Mouse (Mus musculus) heart, embryonic 12.5 days (tissue): ENCODE measurements at regions not wholly inside any gene's neighbourhood (a gene's known extent, or its start where the extent isn't known, plus 50 kb on each side); places are given as distances from the start of the nearest gene placed in this dataset.

Experiments used
- ATAC-seq: fragments of 200-750 bp; cut with Nextera tagmentation; 2 replicates; pipeline ENCODE4 v1.8.0; 2017; ENCODE audit warnings: moderate TSS enrichment, moderate library complexity; ENCODE audit not compliant: insufficient number of reproducible peaks, low FRiP score
- H3K27ac ChIP-seq: fragments of 300-500 bp; sonication (generic); 2 replicates; pipeline ENCODE4 v1.5.1; 2016; ENCODE audit warnings: mild to moderate bottlenecking, moderate library complexity; ENCODE audit not compliant: poor library complexity, severe bottlenecking
- H3K27me3 ChIP-seq: fragments of 300-500 bp; sonication (generic); replicated peaks from 2 replicates; pipeline ENCODE4 v1.6.1; 2016; ENCODE audit warnings: mild to moderate bottlenecking, moderate library complexity
- H3K36me3 ChIP-seq: fragments of 300-500 bp; sonication (generic); 2 replicates; pipeline ENCODE4 v1.6.1; 2016; ENCODE audit warnings: mild to moderate bottlenecking, moderate library complexity
- H3K4me1 ChIP-seq: fragments of 300-500 bp; sonication (generic); replicated peaks from 2 replicates; pipeline ENCODE4 v1.6.1; 2016; ENCODE audit warnings: mild to moderate bottlenecking
- H3K4me2 ChIP-seq: fragments of 300-500 bp; sonication (generic); 2 replicates; pipeline ENCODE4 v1.6.1; 2016; ENCODE audit warnings: mild to moderate bottlenecking, moderate library complexity
- H3K4me3 ChIP-seq: fragments of 300-500 bp; sonication (generic); 2 replicates; pipeline ENCODE4 v1.5.1; 2016; ENCODE audit warnings: mild to moderate bottlenecking
- H3K9ac ChIP-seq: fragments of 300-500 bp; sonication (generic); 2 replicates; pipeline ENCODE4 v1.6.1; 2016; ENCODE audit warnings: mild to moderate bottlenecking, moderate library complexity
- H3K9me3 ChIP-seq: fragments of 300-500 bp; sonication (generic); replicated peaks from 2 replicates; pipeline ENCODE4 v1.6.1; 2016; ENCODE audit warnings: mild to moderate bottlenecking, moderate library complexity
- WGBS: fragments of 180-500 bp; shearing (Covaris S2); methylation state at CpG from one replicate; pipeline ENCODE4 v1.1.7; 2016; 5-methylcytosine and 5-hydroxymethylcytosine counted together

DNA sequence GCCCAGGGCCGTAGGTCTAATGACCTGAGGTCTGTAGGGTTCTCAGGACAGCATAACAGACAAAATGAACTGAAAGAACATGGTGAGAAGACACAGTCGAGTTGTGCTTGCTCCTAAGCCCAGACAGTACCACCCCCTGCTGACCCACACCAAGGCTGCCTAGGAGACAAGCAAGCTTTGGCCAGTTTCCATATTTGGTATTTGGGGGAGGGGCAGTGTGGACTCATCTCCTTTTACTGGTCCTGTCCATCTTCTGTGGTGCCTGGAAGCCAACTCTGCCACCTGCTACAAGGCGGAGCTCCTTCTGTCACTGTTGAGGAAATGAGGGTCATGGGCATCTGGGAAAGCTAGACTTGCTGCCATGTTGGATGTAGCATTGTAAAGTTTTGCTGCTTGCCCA lies 68.9 kb downstream of the Tex29 start:
- no peaks in the 10 kb centered on the region for H3K36me3 ChIP-seq
- ATAC-seq = no peak
- H3K4me2 ChIP-seq = no peak overlapping the region
- no peak overlapping the region for H3K27ac ChIP-seq
- no peak overlapping the region for H3K4me3 ChIP-seq
- H3K27me3 ChIP-seq = peaks cover 21% of the 10 kb centered on the region; the same call in 1 of the 2 replicates
- no peaks in the 10 kb centered on the region for H3K4me1 ChIP-seq
- H3K9me3 ChIP-seq = no peaks in the 10 kb centered on the region
- 56% methylated on average over 3 of the region's 3 CpGs for WGBS
- no peak overlapping the region for H3K9ac ChIP-seq

DNA sequence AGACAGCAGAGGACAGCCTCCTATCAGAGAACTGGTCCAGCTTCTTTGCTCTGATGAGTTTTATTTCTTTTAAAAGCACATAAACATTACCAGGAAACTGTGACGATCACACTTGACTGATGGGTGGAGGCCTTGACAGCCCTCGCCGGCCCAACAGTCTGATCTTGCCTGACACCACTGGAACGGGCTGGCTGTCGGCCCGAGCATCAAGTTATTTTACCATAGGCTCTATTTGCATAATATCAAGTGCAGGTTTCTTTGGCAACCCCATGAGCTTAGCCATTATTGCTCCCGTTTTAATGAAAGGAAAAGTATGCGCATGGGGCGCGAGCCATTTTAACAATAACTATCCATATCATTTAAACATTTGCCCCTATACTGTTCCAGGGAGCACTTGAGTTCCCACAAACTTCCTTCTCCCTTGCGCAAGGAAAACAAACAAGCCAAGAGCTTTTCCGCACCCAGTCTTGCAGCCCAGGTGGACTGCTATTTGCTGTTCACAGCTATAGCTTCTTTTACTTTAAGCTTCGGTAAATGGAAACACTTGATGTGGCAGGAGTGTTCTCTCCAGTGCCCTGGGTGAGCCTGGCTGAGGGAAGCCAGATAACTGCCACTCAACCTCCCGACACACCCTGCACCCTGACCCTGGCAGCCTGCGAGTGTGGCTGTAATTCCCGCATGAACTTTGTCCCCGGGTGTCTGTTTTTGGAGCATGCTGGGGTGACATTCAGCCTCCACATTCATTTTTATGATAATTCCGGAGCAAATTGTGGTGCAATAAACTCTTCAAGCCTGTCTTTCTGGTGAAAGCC lies 71.6 kb downstream of the Tex29 start:
- ATAC-seq = no peak
- Histone ChIP-seq H3K27ac (no peak overlapping the region), H3K9me3 (no peaks in the 10 kb centered on the region), H3K9ac (no peak overlapping the region), H3K4me3 (no peak overlapping the region), H3K4me1 (peaks cover 9% of the 10 kb centered on the region), H3K36me3 (no peaks in the 10 kb centered on the region), H3K4me2 (no peak overlapping the region), H3K27me3 (peaks cover 21% of the 10 kb centered on the region; the same call in 1 of the 2 replicates)
- WGBS = 68% methylated on average over 18 of the region's 18 CpGs

DNA sequence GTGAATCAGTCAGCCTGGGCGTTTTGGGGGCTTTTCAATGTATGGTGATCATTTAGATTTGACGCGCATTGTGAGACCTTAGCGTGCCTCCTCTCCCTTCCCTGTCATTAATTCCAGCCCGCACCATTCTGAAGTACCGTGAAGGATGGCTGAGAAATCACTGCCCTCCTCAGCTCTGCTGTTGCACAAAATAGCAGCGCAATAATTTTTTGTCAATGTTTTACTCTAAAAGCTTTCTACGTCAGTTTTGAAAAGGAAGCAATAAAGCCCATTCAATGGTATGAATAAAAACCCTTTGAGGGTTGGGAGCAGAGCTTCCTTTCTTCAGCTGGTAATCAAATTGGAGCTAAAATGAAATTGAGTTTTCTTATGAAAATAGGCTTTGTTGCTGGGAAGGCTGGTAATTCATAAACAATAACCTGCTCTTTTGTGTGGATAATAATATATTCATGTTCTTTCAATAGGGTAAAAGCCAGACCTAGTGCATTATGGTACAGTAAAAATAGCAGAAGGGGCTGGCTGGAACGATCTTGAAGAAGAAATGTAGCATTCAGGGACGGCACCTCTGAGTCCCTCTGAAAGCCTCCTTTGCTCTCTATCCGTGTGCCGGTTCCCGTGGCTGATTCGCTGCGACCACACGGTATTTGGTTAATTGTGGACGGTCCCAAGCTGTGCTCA lies 72.3 kb downstream of the Tex29 start:
- no peaks in the 10 kb centered on the region for H3K9me3 ChIP-seq
- H3K27me3 ChIP-seq = peaks cover 26% of the 10 kb centered on the region; the same call in 1 of the 2 replicates
- WGBS = 78% methylated on average over 17 of the region's 17 CpGs
- no peak overlapping the region for H3K4me2 ChIP-seq
- no peak overlapping the region for H3K9ac ChIP-seq
- H3K36me3 ChIP-seq = no peaks in the 10 kb centered on the region
- no peak overlapping the region for H3K27ac ChIP-seq
- no peak for ATAC-seq
- H3K4me3 ChIP-seq = no peak overlapping the region
- peaks cover 9% of the 10 kb centered on the region for H3K4me1 ChIP-seq

DNA sequence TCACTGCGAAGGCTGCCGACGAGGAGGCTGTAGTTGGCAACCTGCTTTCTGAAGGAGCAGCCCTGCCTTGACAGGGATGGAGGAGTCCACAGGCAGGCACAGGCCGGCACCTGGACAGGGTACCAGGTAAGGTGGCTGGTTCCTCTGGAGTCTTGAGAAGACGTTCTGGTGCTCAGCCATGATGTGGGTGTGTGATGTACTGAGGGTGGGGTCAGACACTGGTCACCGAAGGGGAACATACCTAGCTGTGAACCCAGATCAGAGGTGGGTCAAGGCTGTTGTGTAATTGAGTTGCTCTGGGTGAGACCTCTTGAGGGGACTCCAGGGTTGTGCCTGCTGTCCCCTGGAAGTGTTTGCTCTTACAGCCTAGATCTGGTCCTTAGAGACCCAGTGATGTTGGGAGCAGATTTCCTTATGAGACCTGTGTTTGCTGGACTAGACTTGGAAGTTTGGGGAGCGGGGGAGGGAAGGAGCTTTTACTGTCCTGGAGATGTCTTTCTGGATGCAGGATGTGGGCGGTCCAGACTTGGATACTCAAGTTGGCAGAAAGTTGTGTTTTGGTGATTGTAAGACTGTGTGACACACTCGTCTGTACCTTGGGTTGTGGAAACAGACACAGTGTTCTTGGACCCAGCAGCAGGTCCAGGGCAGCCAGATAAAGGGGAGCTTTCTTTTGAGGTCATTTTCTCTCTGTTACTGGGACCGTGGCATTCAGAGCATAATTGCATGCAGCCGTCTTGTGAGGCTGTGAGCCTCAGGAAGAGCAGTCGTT lies 73.0 kb downstream of the Tex29 start:
- H3K27ac ChIP-seq = no peak overlapping the region
- ATAC-seq = no peak
- 67% methylated on average over 12 of the region's 12 CpGs for WGBS
- no peak overlapping the region for H3K4me2 ChIP-seq
- no peak overlapping the region for H3K4me3 ChIP-seq
- H3K36me3 ChIP-seq = no peaks in the 10 kb centered on the region
- no peak overlapping the region for H3K9ac ChIP-seq
- no peaks in the 10 kb centered on the region for H3K9me3 ChIP-seq
- H3K4me1 ChIP-seq = peaks cover 9% of the 10 kb centered on the region
- peaks cover 29% of the 10 kb centered on the region; the same call in 1 of the 2 replicates for H3K27me3 ChIP-seq

DNA sequence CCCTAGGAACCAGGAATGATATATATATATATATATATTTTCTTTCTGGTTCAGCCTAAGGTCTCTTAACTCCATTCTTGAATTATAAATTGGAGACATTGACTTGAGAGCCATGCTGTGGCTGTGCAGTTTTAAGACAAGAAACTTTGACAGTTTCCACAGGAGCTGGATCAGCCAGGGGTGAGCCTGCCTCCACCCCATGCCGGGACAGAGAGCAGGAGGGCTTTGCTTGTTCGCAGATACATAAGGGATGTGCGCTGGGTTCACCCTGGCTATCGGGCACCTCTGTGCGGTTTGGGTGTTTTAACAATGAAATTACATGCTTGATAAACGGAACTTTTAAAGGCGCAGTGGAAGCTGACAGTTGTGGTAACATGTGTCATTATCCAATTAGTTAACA lies 73.9 kb downstream of the Tex29 start:
- H3K4me3 ChIP-seq = no peak overlapping the region
- H3K9ac ChIP-seq = no peak overlapping the region
- WGBS = 64% methylated on average over 7 of the region's 7 CpGs
- H3K9me3 ChIP-seq = no peaks in the 10 kb centered on the region
- no peak overlapping the region for H3K27ac ChIP-seq
- ATAC-seq = no peak
- peaks cover 9% of the 10 kb centered on the region for H3K4me1 ChIP-seq
- H3K4me2 ChIP-seq = no peak overlapping the region
- peaks cover 29% of the 10 kb centered on the region; the same call in 1 of the 2 replicates for H3K27me3 ChIP-seq
- no peaks in the 10 kb centered on the region for H3K36me3 ChIP-seq

DNA sequence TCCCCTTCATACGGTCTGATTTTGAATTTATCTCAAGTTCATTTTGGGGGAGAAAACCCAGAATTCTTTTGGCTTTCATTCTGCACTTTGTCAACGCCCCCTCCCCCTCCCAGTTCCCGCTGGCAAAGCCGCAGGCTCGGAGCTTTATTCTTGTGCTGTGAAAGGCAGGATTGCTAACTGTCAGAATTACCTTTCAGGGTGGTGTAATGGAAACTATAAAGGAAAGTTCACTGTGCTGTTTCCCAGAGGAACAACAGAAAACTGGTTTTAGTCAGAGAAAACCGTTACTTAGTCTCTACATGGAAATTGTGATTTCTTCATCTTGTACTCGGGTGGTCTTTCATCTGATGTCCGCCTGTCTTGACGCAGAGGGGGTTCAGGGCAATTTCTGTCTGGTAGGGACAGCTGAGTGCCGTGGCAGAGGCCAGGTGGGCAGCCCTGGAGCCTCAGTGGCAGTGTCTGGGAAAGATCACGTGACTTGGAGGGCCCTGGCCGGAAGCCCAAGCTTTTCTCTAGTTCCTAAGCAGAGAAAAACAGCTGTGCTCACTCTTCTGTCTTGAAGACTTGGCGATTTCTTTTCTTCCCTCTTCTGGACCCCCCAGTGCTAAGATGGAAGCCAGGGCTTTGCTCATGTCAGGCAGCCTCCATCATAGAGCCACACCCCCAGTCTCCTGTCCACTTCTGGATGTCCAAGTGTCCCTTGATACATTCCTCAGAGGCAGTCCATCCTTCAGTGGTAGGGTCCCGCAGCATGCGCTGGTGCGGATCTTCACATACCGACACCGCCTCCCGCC lies 74.6 kb downstream of the Tex29 start:
- H3K4me3 ChIP-seq = no peak overlapping the region
- 0 out of 2 replicates have a peak, but pooled peaks have one; percentile 25 for ATAC-seq
- WGBS = 48% methylated on average over 19 of the region's 19 CpGs

DNA sequence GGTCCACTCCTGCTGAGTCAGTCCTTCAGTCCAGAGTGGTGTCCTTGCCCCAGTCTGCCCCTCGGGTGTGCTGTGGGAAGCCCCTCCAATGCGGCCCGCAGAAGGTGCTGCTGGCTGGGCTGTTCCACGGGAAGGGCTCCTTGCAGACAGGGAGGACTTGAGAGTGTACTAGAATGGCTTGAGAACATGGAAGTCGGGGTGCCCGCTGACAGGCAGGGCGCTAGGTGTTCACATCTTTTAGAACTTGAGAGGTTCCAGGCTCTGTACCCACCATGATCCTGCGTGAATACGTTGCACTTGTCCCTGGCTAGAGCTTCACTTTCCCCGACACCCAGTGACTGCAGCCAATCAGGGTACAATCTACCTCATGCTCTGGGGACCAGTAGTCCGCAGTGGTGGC lies 75.4 kb downstream of the Tex29 start:
- Histone ChIP-seq H3K4me3 (no peak overlapping the region), H3K27ac (no peak overlapping the region), H3K9me3 (no peaks in the 10 kb centered on the region), H3K36me3 (no peaks in the 10 kb centered on the region), H3K4me2 (no peak overlapping the region), H3K27me3 (peaks cover 29% of the 10 kb centered on the region; the same call in 1 of the 2 replicates), H3K9ac (no peak overlapping the region), H3K4me1 (peaks cover 9% of the 10 kb centered on the region)
- 79% methylated on average over 11 of the region's 11 CpGs for WGBS
- no peak for ATAC-seq

More for the DNA sequence above, 74.6 kb downstream of the Tex29 start:
- Histone ChIP-seq H3K27ac (no peak overlapping the region), H3K27me3 (peaks cover 29% of the 10 kb centered on the region; the same call in 1 of the 2 replicates), H3K9me3 (no peaks in the 10 kb centered on the region), H3K4me1 (peaks cover 9% of the 10 kb centered on the region), H3K4me2 (peak overlapping the region; percentile 35), H3K9ac (no peak overlapping the region), H3K36me3 (no peaks in the 10 kb centered on the region)

DNA sequence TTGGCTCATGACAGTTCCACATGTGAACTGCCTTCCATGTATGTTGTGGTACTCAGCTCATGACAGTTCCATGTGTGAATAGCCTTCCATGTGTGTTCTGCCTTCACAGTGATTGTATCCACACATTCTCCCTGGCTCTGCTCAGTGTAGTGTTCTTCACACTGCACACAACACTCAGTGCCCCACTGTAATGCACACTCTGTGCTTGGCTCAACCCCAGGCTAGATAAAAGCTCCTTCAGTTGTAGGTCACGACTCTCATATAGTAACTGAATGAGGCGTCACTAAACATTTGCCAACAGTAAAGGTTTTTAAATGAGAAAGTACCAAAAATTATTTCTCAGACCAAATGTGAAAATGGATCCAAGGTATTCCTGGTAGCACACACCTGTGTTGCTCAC lies 79.6 kb downstream of the Tex29 start:
- no peak for ATAC-seq
- H3K9ac ChIP-seq = no peak overlapping the region
- WGBS = 70% methylated on average over 2 of the region's 2 CpGs
- H3K4me1 ChIP-seq = peaks cover 8% of the 10 kb centered on the region
- H3K4me2 ChIP-seq = no peak overlapping the region
- no peak overlapping the region for H3K4me3 ChIP-seq
- H3K27ac ChIP-seq = no peak overlapping the region
- no peaks in the 10 kb centered on the region for H3K9me3 ChIP-seq
- no peaks in the 10 kb centered on the region for H3K36me3 ChIP-seq
- peaks cover 14% of the 10 kb centered on the region; the same call in 1 of the 2 replicates for H3K27me3 ChIP-seq

DNA sequence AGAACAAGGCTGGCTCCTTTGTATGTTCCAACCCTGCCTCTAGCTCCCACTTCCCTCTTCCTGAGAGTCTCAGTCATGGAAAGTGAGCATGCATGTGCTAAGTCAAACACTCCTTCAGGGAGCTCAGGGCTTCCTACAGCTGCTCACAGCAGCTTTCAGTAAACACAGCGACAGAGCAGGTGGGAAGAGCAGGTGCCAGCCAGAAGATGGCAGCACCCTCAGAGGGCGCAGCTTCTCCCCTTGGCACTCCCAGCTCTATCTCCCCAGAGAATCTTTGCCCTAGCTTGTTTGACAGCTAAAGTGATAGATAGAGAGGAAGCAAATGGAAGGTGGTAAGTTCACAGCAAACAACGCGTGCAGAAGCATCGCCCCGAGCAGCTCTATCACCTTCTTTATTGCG lies 82.8 kb downstream of the Tex29 start:
- ATAC-seq = no peak
- H3K9ac ChIP-seq = no peak overlapping the region
- H3K4me1 ChIP-seq = no peaks in the 10 kb centered on the region
- H3K36me3 ChIP-seq = no peaks in the 10 kb centered on the region
- no peak overlapping the region for H3K4me3 ChIP-seq
- H3K4me2 ChIP-seq = no peak overlapping the region
- no peaks in the 10 kb centered on the region for H3K9me3 ChIP-seq
- WGBS = 77% methylated on average over 7 of the region's 7 CpGs
- H3K27me3 ChIP-seq = 0 out of 2 replicates have a peak, but pooled peaks cover 10% of the 10 kb centered on the region
- H3K27ac ChIP-seq = no peak overlapping the region

DNA sequence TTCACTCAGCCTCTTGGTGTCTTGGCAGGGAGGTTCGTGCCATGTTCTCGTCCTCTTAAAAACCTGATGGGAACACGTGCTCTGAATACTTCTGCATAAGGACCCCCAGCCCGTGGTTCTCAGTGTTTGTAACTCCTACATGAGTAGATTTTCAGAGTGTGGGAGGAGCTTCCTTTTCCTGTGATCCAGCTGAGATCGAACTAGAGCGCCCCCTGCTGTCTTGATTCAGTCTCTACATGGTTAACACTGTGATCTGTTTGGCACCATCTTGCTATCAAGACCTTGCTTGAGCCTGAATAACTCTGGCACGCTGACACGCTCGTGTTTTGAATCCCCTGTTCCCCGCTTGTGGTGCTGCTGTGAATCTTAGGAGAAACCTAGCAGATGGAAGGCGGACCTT lies 83.9 kb downstream of the Tex29 start:
- ATAC-seq = no peak
- H3K4me2 ChIP-seq = no peak overlapping the region
- no peak overlapping the region for H3K9ac ChIP-seq

More for the DNA sequence above, 83.9 kb downstream of the Tex29 start:
- H3K4me3 ChIP-seq = no peak overlapping the region
- no peaks in the 10 kb centered on the region for H3K36me3 ChIP-seq
- no peaks in the 10 kb centered on the region for H3K9me3 ChIP-seq
- 59% methylated on average over 11 of the region's 11 CpGs for WGBS
- no peak overlapping the region for H3K27ac ChIP-seq
- no peaks in the 10 kb centered on the region for H3K4me1 ChIP-seq
- 0 out of 2 replicates have a peak, but pooled peaks cover 10% of the 10 kb centered on the region for H3K27me3 ChIP-seq
